Mouse (Mus musculus) midbrain, embryonic 11.5 days (tissue): Measurements from ENCODE around the gene Dpagt1. TPM values are rescaled to one million over a fixed set of nuclear protein-coding genes. Genes with fewer than 3 reads are reported as not detected.
"Not testable (repeated sequence)": the region's sequence is repeated elsewhere in the genome, so short reads cannot be mapped to it uniquely, and the experiment has no call there.

Source experiments
- ATAC-seq: fragments of 200-750 bp; cut with Nextera tagmentation; 2 replicates; pipeline ENCODE4 v1.8.0; 2017; ENCODE audit warnings: moderate TSS enrichment, moderate library complexity; ENCODE audit not compliant: low FRiP score
- DNase-seq: peaks from one replicate; pipeline ENCODE4 v3.0.0; 2015; ENCODE audit warnings: low spot score; ENCODE audit errors: missing footprints
- H3K27ac ChIP-seq: fragments of 300-500 bp; sonication (generic); 2 replicates; pipeline ENCODE4 v1.5.1; 2014; ENCODE audit warnings: low read depth, low read length
- H3K27me3 ChIP-seq: fragments of 300-500 bp; sonication (generic); 2 replicates; pipeline ENCODE4 v1.6.1; 2014; ENCODE audit warnings: mild to moderate bottlenecking, low read length, moderate library complexity, mixed read lengths; ENCODE audit not compliant: control insufficient read depth, insufficient read depth
- H3K36me3 ChIP-seq: fragments of 300-500 bp; sonication (generic); 2 replicates; pipeline ENCODE4 v1.6.1; 2014; ENCODE audit warnings: mild to moderate bottlenecking, low read length, moderate library complexity, mixed read lengths; ENCODE audit not compliant: control insufficient read depth, insufficient read depth
- H3K4me1 ChIP-seq: fragments of 300-500 bp; sonication (generic); 2 replicates; pipeline ENCODE4 v1.6.1; 2014; ENCODE audit warnings: low read length; ENCODE audit not compliant: control insufficient read depth, insufficient read depth
- H3K4me2 ChIP-seq: fragments of 300-500 bp; sonication (generic); 2 replicates; pipeline ENCODE4 v1.6.1; 2014; ENCODE audit warnings: mild to moderate bottlenecking, moderate library complexity
- H3K4me3 ChIP-seq: fragments of 300-500 bp; sonication (generic); 2 replicates; pipeline ENCODE4 v1.5.1; 2014; ENCODE audit warnings: low read depth, low read length
- H3K9ac ChIP-seq: fragments of 300-500 bp; sonication (generic); 2 replicates; pipeline ENCODE4 v1.6.1; 2014; ENCODE audit warnings: low read length
- H3K9me3 ChIP-seq: fragments of 300-500 bp; sonication (generic); 2 replicates; pipeline ENCODE4 v1.6.1; 2016; ENCODE audit warnings: low read length; ENCODE audit not compliant: control insufficient read depth
- WGBS: fragments of 180-500 bp; shearing (Covaris S2); extraction: QIAGEN DNeasy Blood & Tissue Kit; methylation state at CpG from one replicate; pipeline ENCODE4 v1.1.7; 2014; 5-methylcytosine and 5-hydroxymethylcytosine counted together
- polyA plus RNA-seq: library from polyadenylated mRNA; unstranded; fragments of >200 nt; fragmentation: Nextera tagmentation; extraction: Ambion mirVana; gene quantifications from 2 replicates; pipeline ENCODE4 v1.2.1, GENCODE M21; 2014

Dpagt1 gene
- polyA plus RNA-seq, 1 experiment from 2014 or later = 41.8 TPM

DNA sequence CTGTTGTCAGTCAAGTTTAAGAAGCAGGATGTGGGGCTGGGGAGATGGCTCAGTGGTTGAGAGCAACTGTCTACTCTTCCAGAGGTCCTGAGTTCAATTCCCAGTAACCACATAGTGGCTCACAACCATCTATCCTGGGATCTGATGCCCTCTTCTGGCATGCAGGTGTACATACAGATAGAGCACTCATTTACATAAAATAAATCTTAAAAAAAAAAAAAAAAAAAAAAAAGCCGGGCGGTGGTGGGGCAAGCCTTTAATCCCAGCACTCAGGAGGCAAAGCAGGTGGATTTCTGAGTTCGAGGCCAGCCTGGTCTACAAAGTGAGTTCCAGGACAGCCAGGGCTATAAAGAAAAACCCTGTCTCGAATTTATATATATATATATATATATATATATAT lies 2.2 kb upstream of the Dpagt1 start:
- not testable (repeated sequence) for H3K27ac ChIP-seq, H3K9ac ChIP-seq, H3K4me2 ChIP-seq, DNase-seq, H3K9me3 ChIP-seq, H3K4me3 ChIP-seq, ATAC-seq, H3K36me3 ChIP-seq, H3K27me3 ChIP-seq
- H3K4me1 ChIP-seq = peaks cover 26% of the 10 kb centered on the region
- WGBS = 80% methylated on average over 4 of the region's 4 CpGs

DNA sequence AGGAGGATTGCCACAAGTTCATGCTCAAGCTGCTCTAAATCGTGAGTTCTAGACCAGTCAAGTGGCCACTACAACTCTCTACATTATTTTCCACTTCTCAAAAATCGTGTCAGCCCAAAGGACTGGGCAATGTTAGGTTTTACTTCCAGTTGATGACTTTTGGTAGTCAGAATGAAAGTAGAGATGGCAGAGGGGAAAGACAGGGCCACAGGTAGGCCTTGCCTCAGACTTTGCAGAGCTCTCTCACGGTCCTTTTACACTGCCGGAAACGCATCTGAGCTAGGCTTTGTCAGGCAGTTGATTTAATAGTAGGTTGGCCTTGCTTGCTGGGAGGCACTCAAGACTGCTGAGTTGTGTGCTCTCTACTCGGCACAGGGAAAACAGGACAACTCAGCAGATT lies 1.7 kb upstream of the Dpagt1 start:
- WGBS = 84% methylated on average over 6 of the region's 6 CpGs
- Histone ChIP-seq H3K9ac (no peak overlapping the region), H3K4me3 (no peak overlapping the region), H3K36me3 (peaks cover 4% of the 10 kb centered on the region; the same call in 1 of the 2 replicates), H3K27ac (no peak overlapping the region), H3K4me2 (no peak overlapping the region), H3K9me3 (no peaks in the 10 kb centered on the region), H3K4me1 (peaks cover 21% of the 10 kb centered on the region), H3K27me3 (no peaks in the 10 kb centered on the region)
- ATAC-seq = no peak
- peak; percentile 73 for DNase-seq

DNA sequence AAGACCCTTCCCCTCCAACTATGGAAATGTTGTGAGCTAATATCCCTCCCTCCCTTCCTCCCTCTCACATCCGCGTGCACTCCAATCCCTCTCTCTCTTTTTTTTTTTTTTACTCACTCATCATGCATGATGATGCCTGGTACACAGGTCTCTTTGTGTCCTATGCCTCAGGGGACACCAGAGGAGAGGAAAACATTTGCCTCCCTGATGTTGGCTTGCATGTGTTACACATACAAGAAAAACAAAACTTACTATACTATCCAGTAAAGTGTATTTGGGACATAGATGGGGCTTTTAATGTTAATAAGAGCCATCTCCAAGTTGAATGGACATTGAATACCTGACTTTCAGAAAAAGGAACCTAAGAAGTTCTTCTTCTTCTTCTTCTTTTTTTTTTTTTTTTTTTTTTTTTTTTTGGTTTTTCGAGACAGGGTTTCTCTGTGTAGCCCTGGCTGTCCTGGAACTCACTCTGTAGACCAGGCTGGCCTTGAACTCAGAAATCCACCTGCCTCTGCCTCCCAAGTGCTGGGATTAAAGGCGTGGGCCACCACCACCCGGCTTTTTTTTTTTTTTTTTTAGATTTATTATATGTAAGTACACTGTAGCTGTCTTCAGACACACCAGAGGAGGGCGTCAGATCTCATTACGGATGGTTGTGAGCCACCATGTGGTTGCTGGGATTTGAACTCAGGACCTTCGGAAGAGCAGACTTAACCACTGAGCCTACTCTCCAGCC lies 619 bp upstream of the Dpagt1 start:
- not testable (repeated sequence) for H3K4me2 ChIP-seq, H3K9ac ChIP-seq, H3K36me3 ChIP-seq, H3K9me3 ChIP-seq, ATAC-seq, H3K4me3 ChIP-seq, H3K27me3 ChIP-seq, H3K27ac ChIP-seq
- peaks cover 17% of the 10 kb centered on the region for H3K4me1 ChIP-seq
- 71% methylated on average over 5 of the region's 8 CpGs for WGBS
- DNase-seq = peak; percentile 77

DNA sequence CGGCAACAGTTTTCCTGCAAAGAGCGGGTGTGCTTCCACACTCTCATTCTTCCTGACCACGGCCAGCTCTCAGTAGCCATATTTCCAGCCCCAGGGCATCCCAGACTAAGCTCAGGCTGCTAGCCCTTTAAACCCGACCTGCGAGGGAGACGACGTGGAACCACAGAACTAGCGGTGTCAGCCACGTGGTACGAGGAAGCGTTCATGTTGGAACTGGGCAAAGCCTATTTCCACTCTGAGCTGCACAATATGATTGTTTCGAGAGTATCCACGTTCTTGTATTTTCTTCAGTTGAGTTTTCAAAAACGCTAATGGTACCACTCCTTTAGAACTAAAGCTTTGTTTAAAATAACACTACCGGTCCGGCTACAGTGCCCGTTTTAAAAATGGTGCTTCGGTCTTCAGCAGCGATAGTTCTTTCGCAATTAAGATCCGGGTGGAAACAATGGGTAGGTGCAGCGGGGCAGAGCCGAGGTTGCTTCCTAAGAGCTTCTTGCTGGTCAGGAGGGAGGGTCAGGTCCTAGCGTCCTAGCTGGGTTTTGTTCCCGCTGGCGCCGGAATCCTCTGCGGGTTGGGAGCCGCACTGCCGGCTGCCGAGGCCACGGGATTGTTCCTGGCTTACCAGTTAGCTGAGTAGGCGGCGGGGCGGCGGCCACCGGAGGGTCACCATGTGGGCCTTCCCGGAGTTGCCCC lies 698 bp downstream of the Dpagt1 start:
- Histone ChIP-seq H3K4me1 (peaks cover 10% of the 10 kb centered on the region), H3K9ac (peak overlapping the region; percentile 73), H3K4me3 (peak overlapping the region; percentile 73), H3K27me3 (no peaks in the 10 kb centered on the region), H3K27ac (peak overlapping the region; percentile 85), H3K9me3 (no peaks in the 10 kb centered on the region), H3K4me2 (peak overlapping the region; percentile 72), H3K36me3 (peaks cover 6% of the 10 kb centered on the region; the same call in 1 of the 2 replicates)
- DNase-seq = peak; percentile 96
- peak; percentile 92 for ATAC-seq
- under 1% methylated on average over 38 of the region's 38 CpGs for WGBS

DNA sequence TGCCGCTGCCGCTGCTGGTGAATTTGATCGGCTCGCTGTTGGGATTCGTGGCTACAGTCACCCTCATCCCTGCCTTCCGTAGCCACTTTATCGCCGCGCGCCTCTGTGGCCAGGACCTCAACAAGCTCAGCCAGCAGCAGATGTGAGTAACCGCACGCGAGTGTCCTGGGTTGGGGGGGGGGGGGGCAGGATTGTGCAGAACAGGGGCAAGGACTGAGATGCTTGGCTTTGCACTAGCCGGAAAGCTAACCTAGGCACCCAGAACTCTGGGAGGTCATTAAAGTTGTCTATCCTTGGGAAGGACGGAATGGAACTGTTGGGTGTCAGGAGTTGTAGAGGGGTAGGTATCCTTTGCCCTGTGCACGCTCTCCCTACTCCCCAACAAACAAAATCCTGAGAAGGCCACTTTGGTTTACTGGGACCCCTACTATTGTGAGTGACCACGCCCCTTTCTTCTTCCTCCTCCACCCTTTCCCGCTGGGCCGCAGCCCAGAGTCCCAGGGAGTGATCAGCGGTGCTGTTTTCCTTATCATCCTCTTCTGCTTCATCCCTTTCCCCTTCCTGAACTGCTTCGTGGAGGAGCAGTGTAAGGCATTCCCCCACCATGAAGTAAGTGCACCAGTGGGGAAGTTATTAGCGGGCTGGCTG lies 1.4 kb downstream of the Dpagt1 start:
- H3K36me3 ChIP-seq = peaks cover 9% of the 10 kb centered on the region
- H3K27ac ChIP-seq = peak overlapping the region; percentile 85
- H3K4me1 ChIP-seq = peaks cover 10% of the 10 kb centered on the region
- H3K4me2 ChIP-seq = peak overlapping the region; percentile 72
- DNase-seq (peak; percentile 94), ATAC-seq (peak; percentile 65; the same call in 1 of the 2 replicates)
- peak overlapping the region; percentile 73 for H3K4me3 ChIP-seq
- peak overlapping the region; percentile 73 for H3K9ac ChIP-seq
- no peaks in the 10 kb centered on the region for H3K27me3 ChIP-seq
- under 1% methylated on average over 22 of the region's 22 CpGs for WGBS
- no peaks in the 10 kb centered on the region for H3K9me3 ChIP-seq

DNA sequence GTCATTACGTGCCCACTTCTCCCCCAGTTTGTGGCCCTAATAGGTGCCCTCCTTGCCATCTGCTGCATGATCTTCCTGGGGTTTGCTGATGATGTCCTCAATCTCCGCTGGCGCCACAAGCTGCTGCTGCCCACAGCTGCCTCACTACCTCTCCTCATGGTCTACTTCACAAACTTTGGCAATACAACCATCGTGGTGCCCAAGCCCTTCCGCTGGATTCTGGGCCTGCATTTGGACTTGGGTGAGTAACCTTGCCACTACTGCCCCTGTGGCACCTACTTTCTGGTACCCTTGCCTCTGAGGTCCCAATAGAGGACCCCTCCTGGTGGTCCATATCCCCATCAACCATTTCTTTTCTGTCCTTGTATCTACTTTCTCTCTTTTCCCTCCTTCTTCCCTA lies 2.1 kb downstream of the Dpagt1 start:
- peaks cover 15% of the 10 kb centered on the region for H3K36me3 ChIP-seq
- H3K9ac ChIP-seq = no peak overlapping the region; the same call in 1 of the 2 replicates
- 95% methylated on average over 5 of the region's 5 CpGs for WGBS
- H3K4me2 ChIP-seq = peak overlapping the region; percentile 72
- H3K27ac ChIP-seq = no peak overlapping the region
- H3K27me3 ChIP-seq = no peaks in the 10 kb centered on the region
- peaks cover 10% of the 10 kb centered on the region for H3K4me1 ChIP-seq
- DNase-seq (peak; percentile 72), ATAC-seq (no peak)
- peak overlapping the region; percentile 73; the same call in 1 of the 2 replicates for H3K4me3 ChIP-seq
- H3K9me3 ChIP-seq = no peaks in the 10 kb centered on the region

DNA sequence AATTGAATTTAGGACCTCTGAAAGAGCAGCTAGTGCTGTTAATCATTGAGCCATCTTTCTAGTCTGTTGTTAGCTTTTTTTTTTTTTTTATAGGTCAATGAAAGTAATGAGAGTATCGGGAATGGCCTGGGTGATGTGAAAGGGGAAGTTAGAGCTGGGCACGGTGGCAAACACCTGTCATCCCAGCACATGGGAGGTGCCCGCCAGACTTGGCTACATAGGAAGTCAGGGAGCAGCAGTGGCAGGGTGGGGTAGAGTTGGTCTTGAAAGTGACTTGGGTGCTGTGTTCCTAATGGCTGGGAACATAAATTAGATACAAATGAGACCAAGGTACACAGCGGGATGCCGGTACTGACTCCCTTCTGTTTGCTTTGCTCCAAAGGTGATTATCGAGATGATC lies 4.9 kb downstream of the Dpagt1 start:
- Histone ChIP-seq H3K4me1 (peaks cover 9% of the 10 kb centered on the region), H3K36me3 (peaks cover 26% of the 10 kb centered on the region), H3K27me3 (no peaks in the 10 kb centered on the region), H3K9me3 (0 out of 2 replicates have a peak, but pooled peaks cover 3% of the 10 kb centered on the region), H3K9ac (no peak overlapping the region), H3K27ac (no peak overlapping the region), H3K4me3 (no peak overlapping the region), H3K4me2 (no peak overlapping the region)
- DNase-seq (no peak), ATAC-seq (no peak)
- 92% methylated on average over 6 of the region's 6 CpGs for WGBS

DNA sequence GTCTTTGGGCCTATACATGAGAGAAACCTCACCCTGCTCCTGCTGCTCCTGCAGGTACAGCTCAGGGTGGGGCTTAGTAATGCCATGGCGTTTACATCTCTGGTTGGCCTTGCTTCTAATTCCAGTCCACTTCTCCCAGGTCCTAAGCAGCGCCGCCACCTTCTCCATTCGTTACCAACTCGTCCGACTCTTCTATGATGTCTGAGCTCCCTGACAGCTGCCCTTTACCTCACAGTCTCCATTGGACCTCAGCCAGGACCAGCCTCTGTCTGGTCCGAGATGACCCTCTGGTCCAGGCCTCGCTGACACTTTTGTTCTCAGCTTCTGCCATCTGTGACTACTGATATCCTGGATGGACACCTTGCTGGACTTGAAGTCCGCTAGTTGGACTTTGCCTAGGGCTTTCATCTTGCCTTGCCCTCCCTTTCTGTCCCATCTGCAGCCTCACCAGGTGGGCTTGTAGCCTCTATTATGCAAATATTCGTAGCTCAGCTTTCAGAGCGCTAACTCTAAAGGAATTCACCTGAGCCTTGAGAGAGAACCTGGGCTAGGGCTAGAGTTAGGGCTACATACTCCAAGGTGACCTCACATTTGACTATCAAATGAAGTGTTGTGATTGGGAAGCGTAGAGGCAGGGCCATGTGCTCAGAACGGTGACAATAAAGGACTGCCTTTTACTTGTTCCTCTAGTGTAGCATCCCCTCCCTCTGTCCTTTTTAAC lies 7.3 kb downstream of the Dpagt1 start:
- no peak overlapping the region for H3K27ac ChIP-seq
- no peak overlapping the region for H3K9ac ChIP-seq
- ATAC-seq = no peak
- 0 out of 2 replicates have a peak, but pooled peaks cover 3% of the 10 kb centered on the region for H3K9me3 ChIP-seq
- H3K4me3 ChIP-seq = no peak overlapping the region
- no peaks in the 10 kb centered on the region for H3K27me3 ChIP-seq
- H3K36me3 ChIP-seq = peaks cover 31% of the 10 kb centered on the region
- DNase-seq = no peak
- whole genome bisulfite sequencing = 95% methylated on average over 13 of the region's 13 CpGs
- no peak overlapping the region for H3K4me2 ChIP-seq
- H3K4me1 ChIP-seq = peaks cover 11% of the 10 kb centered on the region
